Mouse (Mus musculus) heart, postnatal 0 days (tissue): ENCODE measurements around the gene Bloc1s3. TPM values are rescaled to one million over a fixed set of nuclear protein-coding genes. Genes with fewer than 3 reads are reported as not detected.
A peak's percentile ranks its signal among the peaks of the same experiment; 100 is the strongest.

ENCODE experiments used
- ATAC-seq: fragments of 200-750 bp; cut with Nextera tagmentation; 2 replicates; pipeline ENCODE4 v1.8.0; 2017; ENCODE audit warnings: low read depth, moderate number of reproducible peaks, moderate library complexity; ENCODE audit not compliant: insufficient read depth
- DNase-seq: peaks from one replicate; pipeline ENCODE4 v3.0.0-alpha.2; 2016; ENCODE audit warnings: low spot score
- H3K27ac ChIP-seq: fragments of 300-500 bp; sonication (generic); 2 replicates; pipeline ENCODE4 v1.5.1; 2014; ENCODE audit warnings: low read depth, mild to moderate bottlenecking
- H3K27me3 ChIP-seq: fragments of 300-500 bp; sonication (generic); 2 replicates; pipeline ENCODE4 v1.6.1; 2014; ENCODE audit warnings: low read length, mixed read lengths; ENCODE audit not compliant: control insufficient read depth, insufficient read depth
- H3K36me3 ChIP-seq: fragments of 300-500 bp; sonication (generic); replicated peaks from 2 replicates; pipeline ENCODE4 v1.6.1; 2014; ENCODE audit warnings: low read length, mixed read lengths; ENCODE audit not compliant: control insufficient read depth, insufficient read depth
- H3K4me1 ChIP-seq: fragments of 300-500 bp; sonication (generic); 2 replicates; pipeline ENCODE4 v1.6.1; 2014; ENCODE audit warnings: antibody characterized with exemption; ENCODE audit not compliant: control insufficient read depth, insufficient read depth
- H3K4me2 ChIP-seq: fragments of 300-500 bp; sonication (generic); 2 replicates; pipeline ENCODE4 v1.6.1; 2014; ENCODE audit warnings: low read depth, mild to moderate bottlenecking, low read length, moderate library complexity
- H3K4me3 ChIP-seq: fragments of 300-500 bp; sonication (generic); 2 replicates; pipeline ENCODE4 v1.5.1; 2014; ENCODE audit warnings: low read depth, low read length
- H3K9ac ChIP-seq: fragments of 300-500 bp; sonication (generic); replicated peaks from 2 replicates; pipeline ENCODE4 v1.6.1; 2014; ENCODE audit warnings: low read depth, low read length, mixed read lengths
- H3K9me3 ChIP-seq: fragments of 300-500 bp; sonication (generic); replicated peaks from 2 replicates; pipeline ENCODE4 v1.6.1; 2016; ENCODE audit warnings: low read length; ENCODE audit not compliant: control insufficient read depth
- CTCF ChIP-seq: IDR thresholded peaks from 2 replicates; pipeline ENCODE4 v1.5.1; 2016; ENCODE audit warnings: antibody characterized with exemption, control low read depth, low read depth
- EP300 ChIP-seq: IDR thresholded peaks from 2 replicates; pipeline ENCODE4 v1.6.1; 2016; ENCODE audit warnings: antibody characterized with exemption, low read depth
- WGBS: fragments of 180-500 bp; shearing (Covaris S2); extraction: QIAGEN DNeasy Blood & Tissue Kit; methylation state at CpG from one replicate; pipeline ENCODE4 v1.1.7; 2014; 5-methylcytosine and 5-hydroxymethylcytosine counted together
- polyA plus RNA-seq: library from polyadenylated mRNA; unstranded; fragments of >200 nt; fragmentation: Nextera tagmentation; extraction: Ambion mirVana; gene quantifications from 2 replicates; pipeline ENCODE4 v1.2.1, GENCODE M21; 2015
- total RNA-seq: library from RNA; depleted of rRNA; stranded (reverse); fragments of >200 nt; gene quantifications from 2 replicates; pipeline ENCODE4 v1.2.3, GENCODE M21; 2014; ENCODE audit warnings: low replicate concordance

Bloc1s3 gene
- total and polyA plus RNA-seq, 2 experiments from 2014 or later = 1.2 to 11.9 TPM

GRCm38 (mm10) chr7:19506969-19507611 lies 1.1 kb downstream of the Bloc1s3 start:
- Histone ChIP-seq H3K27me3 (no peaks in the 10 kb centered on the region), H3K9ac (peak overlapping the region; percentile 53), H3K4me1 (peaks cover 17% of the 10 kb centered on the region; the same call in 1 of the 2 replicates), H3K4me3 (peak overlapping the region; percentile 62), H3K27ac (no peak overlapping the region), H3K9me3 (no peaks in the 10 kb centered on the region), H3K4me2 (peak overlapping the region; percentile 76), H3K36me3 (no peaks in the 10 kb centered on the region)
- TF ChIP-seq EP300 (no peak), CTCF (no peak)
- 4% methylated on average over 66 of the region's 71 CpGs for WGBS
- ATAC-seq = no peak
- DNase-seq = no peak

DNA sequence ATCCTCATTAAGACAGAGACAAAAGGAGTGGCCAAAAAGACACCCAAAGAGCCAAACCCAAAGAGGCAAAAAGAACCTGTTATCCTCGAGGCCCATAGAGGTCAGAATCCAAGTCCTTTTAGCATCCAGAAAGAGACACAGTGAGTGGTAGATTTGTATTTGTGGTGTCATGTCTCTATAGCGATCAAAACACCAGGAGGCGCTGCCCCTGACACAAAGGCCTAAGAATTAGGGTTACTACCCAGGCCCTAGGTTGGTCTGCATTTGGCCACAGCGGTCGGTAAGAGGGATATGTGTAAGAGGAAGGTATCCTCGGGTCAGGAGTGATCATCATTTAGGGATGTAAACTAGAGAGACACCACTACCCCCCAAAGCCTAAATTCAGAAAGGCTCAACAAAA lies 1.8 kb downstream of the Bloc1s3 start:
- H3K4me1 ChIP-seq = peaks cover 17% of the 10 kb centered on the region; the same call in 1 of the 2 replicates
- TF ChIP-seq EP300 = no peak
- TF ChIP-seq CTCF = 0 out of 2 replicates have a peak, but pooled peaks have one; percentile 12
- no peak for ATAC-seq
- H3K27me3 ChIP-seq = no peaks in the 10 kb centered on the region
- no peak for DNase-seq
- WGBS = 43% methylated on average over 6 of the region's 6 CpGs
- H3K9ac ChIP-seq = no peak overlapping the region
- no peaks in the 10 kb centered on the region for H3K9me3 ChIP-seq
- H3K4me2 ChIP-seq = no peak overlapping the region
- no peak overlapping the region for H3K27ac ChIP-seq
- no peak overlapping the region for H3K4me3 ChIP-seq
- H3K36me3 ChIP-seq = no peaks in the 10 kb centered on the region

DNA sequence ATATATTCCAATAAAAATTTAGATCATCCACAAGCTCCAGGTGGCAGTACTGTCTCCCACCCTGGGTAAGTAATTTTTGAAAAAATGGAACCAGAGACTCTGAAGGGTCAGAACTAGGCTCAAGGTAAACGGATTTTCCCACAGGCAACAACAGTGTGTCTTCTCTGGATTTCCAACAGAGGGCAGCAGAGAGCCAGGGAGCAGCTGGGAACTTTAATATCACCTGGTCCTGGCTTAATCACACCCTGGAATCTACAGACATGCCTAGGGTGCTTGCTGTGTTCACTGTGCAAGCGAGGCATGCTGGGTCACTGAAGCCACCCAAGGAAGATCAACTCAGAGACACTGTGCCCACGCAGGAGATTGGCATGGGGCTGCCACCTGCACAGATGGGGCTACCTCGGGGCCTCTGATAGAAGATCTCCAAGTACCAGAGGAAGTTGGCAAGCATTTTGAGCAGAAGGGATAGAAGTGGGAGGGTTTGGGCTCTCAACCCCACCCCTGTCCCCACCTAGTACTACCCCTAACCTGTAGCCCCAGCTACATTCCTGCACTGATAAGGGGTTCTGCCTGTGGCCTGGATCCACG lies 4.6 kb downstream of the Bloc1s3 start:
- TF ChIP-seq CTCF (peak; percentile 92), EP300 (no peak)
- Histone ChIP-seq H3K27me3 (no peaks in the 10 kb centered on the region), H3K36me3 (no peaks in the 10 kb centered on the region), H3K9ac (no peak overlapping the region), H3K27ac (no peak overlapping the region), H3K4me3 (no peak overlapping the region), H3K4me1 (peaks cover 10% of the 10 kb centered on the region; the same call in 1 of the 2 replicates), H3K4me2 (no peak overlapping the region), H3K9me3 (no peaks in the 10 kb centered on the region)
- DNase-seq (no peak), ATAC-seq (no peak)
- 27% methylated on average over 5 of the region's 5 CpGs for WGBS

GRCm38 (mm10) chr7:19501658-19502057 lies 6.5 kb downstream of the Bloc1s3 start:
- no peak for TF ChIP-seq CTCF
- TF ChIP-seq EP300 = no peak
- H3K27me3 ChIP-seq = no peaks in the 10 kb centered on the region
- DNase-seq = no peak
- 78% methylated on average over 4 of the region's 4 CpGs for WGBS
- no peaks in the 10 kb centered on the region for H3K36me3 ChIP-seq
- H3K9me3 ChIP-seq = no peaks in the 10 kb centered on the region
- no peak overlapping the region for H3K4me2 ChIP-seq
- no peak overlapping the region for H3K4me3 ChIP-seq
- H3K9ac ChIP-seq = no peak overlapping the region
- no peak for ATAC-seq
- H3K27ac ChIP-seq = no peak overlapping the region
- no peaks in the 10 kb centered on the region for H3K4me1 ChIP-seq

- H3K4me3 ChIP-seq = no peak overlapping the region
- TF ChIP-seq CTCF (no peak), EP300 (no peak)
- H3K27me3 ChIP-seq = no peaks in the 10 kb centered on the region
- no peaks in the 10 kb centered on the region for H3K4me1 ChIP-seq
- H3K36me3 ChIP-seq = no peaks in the 10 kb centered on the region
- 66% methylated on average over 12 of the region's 12 CpGs for WGBS
- H3K9ac ChIP-seq = no peak overlapping the region
- H3K4me2 ChIP-seq = no peak overlapping the region
- no peak overlapping the region for H3K27ac ChIP-seq
- ATAC-seq (no peak), DNase-seq (no peak)
- H3K9me3 ChIP-seq = no peaks in the 10 kb centered on the region
Observed at GRCm38 (mm10) chr7:19500420-19501363, 7.5 kb downstream of the Bloc1s3 start.
